Mouse (Mus musculus): ENCODE measurements around the gene Elac2.

Gene Elac2

DNA sequence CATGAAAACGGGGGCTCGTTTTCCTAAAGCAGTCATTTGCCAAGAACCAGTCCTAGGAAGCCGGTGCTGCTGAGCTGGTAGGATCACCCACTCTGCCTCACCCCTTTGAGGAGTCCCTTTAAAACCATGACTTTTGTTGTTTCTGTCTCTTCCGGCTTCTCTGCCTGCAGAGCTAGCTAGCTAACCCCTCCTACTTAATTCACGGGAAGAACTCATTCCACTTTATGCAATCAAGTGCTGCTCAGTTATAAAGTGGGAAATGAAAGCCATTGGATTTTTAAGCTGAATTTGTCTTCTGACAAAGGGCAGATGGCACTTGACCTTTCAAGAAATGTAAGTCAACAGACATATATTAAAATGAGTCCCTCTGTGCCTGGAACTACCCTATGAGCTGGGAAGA is 49.2 kb downstream of the Elac2 start:
- DNase-seq, result no peak

DNA sequence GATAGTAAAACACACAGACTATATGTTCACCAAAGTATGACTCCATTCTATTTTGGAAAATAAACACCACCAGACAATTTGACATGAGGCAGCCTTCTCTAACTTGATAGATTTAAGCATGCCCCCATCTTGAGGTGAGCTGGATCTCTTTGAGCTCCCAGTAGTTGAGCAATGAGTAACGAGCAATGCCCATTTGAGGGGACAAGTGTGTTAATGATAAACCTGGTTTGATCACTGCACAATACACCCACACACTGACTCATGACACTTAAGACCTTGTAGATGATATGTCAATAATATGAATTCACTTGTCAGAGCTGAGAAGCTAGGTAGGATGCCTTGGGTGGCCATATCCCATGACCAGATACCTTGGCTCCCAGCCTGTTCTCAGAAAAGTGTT is 51.4 kb downstream of the Elac2 start:
- no peak for DNase-seq

DNA sequence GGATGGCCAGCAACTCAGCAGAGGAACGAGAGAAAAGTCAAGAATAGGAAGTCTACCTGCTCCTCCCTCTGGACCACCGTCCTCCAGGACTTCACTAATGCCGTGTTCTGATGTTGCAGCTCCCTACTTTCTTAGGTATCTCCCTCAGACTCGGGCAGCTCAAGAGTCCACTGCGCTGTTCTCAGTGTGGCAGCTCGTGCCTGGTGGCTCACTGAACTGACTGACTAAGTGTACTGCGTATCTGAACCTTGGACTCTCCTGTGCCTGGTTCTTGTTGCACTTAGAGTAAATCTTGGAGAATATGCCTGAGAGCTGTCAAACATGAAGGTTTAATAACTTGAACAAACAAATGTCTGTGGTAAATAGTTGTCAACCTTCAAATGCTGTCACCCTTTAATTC is 53.4 kb downstream of the Elac2 start:
- DNase-seq, result no peak

DNA sequence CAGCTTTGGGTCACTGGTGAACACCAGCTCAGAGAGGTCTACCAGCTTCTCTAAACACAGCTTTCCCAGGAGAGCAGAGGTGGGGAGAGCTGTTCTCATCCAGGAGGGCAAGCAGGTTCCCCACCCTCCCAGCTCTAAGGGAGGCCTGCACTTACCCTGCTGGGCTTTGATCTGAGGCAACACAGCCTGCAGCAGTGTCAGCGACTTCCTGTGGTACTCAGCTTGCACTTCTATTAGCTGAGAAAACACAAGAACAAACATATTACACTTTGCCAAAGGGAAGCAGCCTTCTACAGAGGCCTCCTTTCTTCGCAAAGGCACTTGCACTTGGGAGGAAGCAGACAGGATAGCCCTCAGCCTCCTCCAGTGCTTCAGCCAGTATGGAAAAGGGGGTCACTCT is 60.2 kb downstream of the Elac2 start:
- DNase-seq, result peak; percentile 22

DNA sequence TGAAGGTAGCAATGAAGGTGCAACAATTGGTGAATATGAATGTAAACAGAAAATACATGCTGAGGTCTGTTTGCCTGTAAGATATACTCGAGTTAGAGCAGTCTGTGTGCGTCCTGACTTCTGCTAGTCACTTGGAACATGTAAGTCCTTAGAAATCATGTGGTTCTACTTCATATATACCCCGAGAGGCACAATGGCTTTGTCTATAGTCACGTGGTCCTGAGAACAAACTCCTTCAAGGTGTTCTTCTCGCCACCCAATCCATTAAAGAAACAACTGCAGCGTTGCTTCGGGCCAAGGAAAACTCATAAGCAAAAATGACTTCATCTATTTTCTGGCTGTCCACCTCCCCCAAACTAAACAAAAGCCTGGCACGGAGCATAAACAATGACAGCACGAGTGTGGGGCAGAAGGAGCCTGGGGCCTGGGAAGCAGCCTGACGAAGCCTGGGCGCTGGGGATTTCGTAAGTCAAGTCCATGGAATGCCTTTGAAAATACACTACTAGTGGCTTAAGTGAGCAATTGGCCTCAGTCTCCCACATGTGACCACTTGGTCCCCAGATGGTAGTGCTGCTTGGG is 60.8 kb downstream of the Elac2 start:
- peak; percentile 81 for DNase-seq

DNA sequence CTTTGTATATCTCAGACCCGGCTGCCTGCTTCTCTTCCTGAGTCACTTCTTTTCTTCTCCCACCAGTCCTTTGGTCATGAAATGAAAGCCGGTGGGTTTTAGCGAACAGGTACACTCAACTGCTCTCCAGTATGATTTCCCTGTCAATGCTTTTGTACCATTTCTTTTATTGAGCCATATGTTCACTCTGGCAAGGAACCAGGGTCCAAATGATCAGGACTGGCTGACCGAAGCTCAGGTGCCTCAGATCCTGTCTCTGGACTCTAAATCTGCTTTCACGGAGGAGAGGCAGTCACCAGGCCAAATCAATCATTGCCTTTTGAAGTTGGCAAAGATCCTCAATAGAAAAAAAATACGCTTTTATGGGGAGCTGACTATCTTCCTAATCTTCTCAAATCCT is 61.7 kb downstream of the Elac2 start:
- DNase-seq, result no peak

DNA sequence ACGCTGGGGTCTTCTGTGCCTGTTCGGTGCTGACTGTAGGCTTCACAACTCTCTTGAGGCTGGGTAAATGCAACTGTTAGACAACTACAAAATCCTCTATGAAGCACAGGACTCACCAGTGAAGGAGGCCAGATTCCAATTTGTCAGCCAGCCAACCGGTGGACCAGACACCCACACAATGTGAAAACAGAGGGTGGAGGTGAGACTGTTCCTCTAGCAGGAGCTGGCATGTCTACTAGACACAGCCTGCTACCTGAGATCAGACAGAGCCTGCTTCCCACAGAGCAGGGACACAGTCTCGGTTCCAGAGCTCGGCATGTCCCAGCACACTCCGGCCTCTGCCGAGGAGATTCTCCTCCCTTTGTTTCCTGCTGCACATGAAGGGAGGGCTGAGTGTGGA is 70.3 kb downstream of the Elac2 start:
- no peak for DNase-seq

DNA sequence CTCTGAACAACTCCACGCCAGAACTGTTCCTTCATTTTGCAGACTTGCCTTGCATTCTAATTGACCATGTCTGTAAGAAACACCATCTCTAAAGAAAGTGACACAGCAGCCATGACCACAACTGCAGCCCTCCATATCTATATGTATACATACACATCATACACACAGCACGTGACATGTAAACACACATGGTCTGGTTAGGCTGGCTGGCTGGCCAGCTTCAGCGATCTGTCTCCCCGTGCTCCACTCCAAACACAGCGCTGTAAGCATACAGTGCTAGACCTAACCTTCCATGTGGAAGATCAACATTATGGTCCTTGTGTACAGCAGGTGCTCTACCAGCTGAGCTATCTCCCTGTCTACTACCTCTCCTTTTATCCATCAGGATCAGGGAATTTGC is 72.0 kb downstream of the Elac2 start:
- no peak for DNase-seq

All from lung, postnatal 10 days (tissue).